Mouse (Mus musculus): ENCODE results near the gene Gm44502. TPM values are rescaled to one million over a fixed set of nuclear protein-coding genes. Genes with fewer than 3 reads are reported as not detected.

Gene Gm44502
- not detected for polyA plus RNA-seq (2017; shearing (Covaris generic))

DNA sequence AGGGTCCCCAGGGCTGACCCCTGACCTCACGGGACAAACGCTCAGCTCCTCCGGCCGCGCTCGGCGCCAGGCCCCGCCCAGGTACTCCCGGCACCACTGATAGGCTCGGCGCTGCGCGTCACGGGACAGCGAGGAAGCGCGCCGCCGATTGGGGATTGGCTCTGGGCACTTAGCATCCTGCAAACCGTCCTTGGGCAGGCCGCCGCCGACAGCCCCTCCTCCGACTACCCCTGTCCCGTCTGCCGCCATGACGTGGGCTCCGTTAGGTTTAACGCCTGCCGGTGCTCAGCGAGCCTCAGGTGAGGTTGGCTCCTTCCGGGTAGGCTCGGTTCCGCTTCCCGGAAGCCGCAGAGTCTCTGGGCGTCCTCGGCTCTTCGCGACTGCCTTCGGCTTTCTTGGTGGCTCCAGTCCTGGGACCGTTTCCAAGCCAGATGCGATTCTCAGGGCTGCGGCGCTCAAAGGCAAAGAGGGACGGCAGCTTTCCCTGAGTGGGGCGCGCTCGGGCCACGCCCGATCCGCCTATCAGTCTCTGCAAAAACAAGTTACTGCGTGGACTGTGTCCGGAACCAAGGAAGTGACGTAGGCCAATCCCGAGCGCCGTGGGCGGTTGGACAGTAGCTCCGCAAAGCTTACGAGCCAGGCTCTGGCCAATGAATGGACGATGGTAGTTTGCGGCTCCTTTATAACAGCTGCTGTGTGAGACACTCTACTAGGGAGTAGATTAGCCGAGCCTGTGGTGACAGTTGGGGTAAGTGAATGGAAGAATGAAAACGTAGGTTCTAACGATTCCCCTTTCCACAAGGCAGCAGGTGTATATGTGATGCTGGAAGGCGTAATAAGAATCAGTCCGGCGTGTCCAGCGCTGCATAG lies at the start of gene Gm44502, which contains the start of the genes C730034F03Rik and Chkb:
Gene Gm44502, minus strand, starts transcription at position 345 of the 870 bp plus-strand sequence.
Gene C730034F03Rik, plus strand, starts transcription at position 238 of the 870 bp plus-strand sequence.
Gene Chkb, minus strand, starts transcription at position 557 of the 870 bp plus-strand sequence.
- ATAC-seq = peak; percentile 92

DNA sequence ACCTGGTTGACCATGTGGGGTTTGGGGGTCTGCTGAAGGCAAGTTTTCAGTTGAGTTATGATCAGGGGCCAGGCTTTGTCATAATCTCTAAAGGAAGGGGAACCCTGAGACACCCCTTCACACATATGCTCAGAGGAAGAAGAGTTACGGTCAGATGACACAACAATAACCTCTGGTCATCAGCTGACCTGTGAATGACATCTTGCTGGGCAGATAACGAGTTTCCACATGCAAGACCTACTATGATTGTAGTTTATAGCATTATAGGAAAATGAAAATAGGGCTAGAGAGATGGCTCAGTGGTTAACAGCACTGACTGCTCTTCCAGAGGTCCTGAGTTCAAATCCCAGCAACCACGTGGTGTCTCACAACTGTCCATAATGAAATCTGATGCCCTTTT lies 49.1 kb upstream of the Gm44502 start:
- ATAC-seq = no peak

DNA sequence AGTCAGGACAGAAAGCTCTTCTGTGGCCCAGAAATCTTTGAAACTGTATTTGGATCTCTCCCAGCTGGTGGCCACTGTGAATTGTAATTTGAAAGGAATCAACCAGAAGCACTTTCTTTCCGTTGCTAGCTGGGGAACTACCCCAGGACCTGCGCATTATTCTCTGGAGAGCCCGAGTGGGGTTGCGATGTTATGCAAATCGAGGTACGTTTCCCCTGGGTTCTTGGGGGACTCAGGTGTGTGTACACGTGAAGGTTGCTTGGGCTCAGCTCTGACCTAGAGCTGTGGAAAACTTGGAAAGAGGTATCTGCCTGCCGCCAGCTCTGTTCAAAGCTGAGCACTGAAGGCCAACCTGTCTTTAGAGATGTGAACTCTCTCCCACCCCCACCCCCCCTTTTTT lies 48.3 kb upstream of the Gm44502 start:
- ATAC-seq = no peak

DNA sequence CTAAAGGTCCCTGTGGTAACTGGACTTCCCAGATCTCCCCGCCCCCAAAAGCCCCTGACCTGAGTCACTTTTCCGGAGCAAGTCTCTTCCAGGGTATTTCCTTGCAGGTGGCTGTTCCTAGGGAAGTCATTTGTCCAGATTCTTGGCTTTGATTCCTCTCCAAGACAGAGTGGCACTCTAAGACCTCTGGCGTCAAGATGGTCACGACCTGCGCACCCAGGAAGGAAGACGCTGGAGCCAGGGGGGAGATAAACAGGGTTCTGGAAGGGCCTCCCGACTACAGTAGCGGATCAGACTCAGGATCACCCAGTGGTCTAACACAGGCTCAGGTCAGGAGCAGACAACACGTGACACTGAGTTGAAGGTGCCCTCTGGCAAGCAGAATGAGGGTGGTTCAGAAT lies 47.6 kb upstream of the Gm44502 start, which contains the start of gene Arsa:
Gene Arsa, minus strand, starts transcription at position 335 of the 401 bp plus-strand sequence.
- ATAC-seq = no peak

DNA sequence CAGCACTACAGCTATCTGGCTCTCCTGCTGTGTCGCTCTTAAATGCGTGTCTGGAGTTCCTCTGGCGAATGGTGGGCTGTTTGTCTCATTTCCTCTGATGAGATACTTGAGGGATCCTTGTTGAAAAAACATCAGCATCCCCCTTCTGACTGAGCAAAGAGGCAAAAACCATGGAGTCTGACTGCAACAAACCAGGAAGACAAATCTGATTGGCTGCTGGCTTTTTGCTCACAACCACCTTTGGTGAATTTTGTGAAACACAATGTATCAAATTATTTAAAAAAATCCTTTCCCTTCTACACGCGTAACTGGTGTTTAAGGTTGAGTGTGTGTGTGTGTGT lies 46.9 kb upstream of the Gm44502 start:
- ATAC-seq = peak; percentile 36

DNA sequence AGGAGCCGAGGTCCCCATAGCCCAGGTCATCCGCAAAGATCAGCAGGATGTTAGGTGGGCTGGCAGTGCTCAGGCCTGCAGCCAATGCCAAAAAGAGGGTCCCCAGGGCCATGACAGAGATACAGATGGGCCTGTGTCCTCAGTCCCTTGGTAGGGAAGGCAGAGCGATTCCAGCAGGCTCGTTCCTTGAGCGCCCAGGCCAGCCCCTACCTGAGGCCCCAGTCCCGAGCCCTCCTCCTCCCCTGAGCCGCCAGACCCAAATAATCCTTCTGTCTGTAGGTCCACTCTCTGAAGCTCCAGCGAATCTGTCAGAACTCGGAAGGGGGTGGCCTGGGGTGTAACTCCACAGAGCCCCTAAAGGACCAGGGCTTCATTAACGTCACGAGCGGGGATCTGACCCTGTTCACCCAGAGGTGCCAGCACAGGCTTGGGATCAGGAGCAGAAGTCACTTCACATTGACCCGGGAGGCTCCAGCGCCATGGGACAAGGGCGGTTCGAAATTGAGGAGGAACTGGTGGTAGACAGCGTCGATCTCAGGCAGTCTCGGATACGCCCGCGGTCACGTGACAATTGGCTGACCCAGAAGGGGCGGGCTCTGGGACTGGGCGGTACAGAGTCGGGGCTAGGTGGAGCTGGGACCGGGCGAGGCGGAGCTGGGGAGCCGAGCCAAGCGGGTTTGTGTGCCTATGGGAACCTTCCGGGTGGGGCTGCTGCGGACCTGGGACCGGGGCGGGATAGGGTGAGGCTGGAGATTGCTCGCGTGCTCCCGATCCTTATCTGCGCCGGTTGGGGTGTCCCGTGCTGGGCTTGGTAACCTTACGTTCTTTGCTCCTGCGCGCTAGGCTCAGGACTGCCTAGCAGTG lies 46.3 kb upstream of the Gm44502 start:
- peak; percentile 99 for ATAC-seq

DNA sequence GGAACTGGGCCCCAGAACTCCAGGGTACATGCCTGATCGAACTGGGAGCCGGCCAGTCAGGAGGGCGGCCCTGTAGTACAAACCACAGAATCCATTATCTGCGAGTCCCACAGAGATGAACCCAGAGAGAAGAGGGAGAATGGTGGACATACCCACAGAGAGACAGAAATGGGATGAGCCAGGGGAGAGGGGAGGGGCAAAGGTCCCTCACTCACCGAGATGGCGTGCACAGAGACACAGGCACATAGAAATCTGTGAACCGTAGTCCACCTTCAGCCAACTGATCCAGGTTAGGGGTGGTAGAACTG lies 45.8 kb upstream of the Gm44502 start:
- no peak for ATAC-seq

DNA sequence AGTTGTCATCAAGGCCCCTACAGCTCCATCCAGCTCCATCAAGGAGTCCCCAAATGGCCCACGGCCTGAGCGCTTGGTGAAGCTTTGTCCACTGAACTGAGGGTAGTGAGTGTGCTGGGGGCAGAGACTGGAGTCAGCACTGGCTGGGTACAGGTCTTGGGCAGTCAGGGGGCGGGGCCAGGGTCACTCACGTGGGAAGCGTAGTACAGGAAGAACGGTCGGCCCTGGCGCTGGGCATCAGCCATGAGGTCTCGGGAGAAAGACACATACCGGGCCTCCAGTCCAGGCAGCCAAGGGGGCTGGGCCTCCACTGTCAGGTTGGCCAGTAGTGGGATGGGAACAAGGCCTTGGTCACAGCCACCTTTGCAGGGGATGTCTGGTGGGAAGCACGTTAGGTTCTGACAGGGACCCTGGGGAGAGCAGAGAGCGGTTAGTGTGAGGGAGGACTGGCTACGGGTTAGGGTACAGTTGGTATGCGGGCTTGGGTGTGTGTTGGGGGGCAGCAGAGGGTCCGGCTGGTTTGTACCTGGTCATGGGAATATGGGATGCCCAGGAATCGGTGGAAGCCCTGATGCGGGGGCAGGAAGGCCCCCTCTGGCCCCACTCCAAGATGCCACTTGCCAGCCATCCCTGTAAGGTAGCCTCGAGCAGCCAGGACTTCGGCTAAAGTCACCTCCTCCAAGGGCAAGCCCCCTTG lies 45.2 kb upstream of the Gm44502 start:
- ATAC-seq = no peak

DNA sequence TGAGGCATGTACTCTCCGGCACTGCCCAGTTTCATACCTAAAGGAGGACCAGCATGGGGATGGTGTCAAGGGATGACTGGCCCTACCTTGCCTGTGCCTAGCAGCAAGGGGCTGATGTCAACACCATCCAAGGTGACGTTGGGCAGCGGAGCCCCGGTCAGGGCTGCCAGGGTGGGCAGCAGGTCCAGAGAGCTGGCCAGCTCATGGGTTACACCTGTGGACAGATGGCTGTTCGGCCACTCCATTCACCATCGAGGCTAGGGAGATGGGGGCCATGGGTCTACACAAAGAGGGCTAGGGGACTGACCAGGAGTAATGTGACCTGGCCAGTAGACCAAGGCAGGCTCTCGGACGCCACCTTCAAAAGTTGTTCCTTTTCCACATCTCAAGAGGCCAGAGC lies 44.4 kb upstream of the Gm44502 start:
- ATAC-seq = no peak

DNA sequence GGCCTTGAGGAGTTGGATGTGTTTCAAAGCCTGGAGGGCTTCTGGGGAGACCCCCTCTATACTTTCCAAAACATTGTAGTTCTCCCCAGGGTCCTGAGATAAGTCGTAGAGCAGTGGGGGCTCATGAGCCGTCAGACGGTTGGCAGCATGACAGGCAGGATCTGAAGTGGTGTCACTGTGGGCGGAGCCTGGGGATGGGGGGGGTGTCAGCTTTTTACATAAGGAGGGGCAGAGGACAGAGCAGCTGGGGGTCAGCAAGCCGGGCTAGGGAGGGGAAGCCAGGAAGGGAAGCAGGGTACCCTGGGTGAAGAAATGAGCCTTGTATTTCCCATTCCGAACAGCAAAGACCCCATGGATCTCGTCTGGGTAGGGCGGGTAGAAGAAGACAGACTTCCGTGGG lies 43.9 kb upstream of the Gm44502 start:
- no peak for ATAC-seq

DNA sequence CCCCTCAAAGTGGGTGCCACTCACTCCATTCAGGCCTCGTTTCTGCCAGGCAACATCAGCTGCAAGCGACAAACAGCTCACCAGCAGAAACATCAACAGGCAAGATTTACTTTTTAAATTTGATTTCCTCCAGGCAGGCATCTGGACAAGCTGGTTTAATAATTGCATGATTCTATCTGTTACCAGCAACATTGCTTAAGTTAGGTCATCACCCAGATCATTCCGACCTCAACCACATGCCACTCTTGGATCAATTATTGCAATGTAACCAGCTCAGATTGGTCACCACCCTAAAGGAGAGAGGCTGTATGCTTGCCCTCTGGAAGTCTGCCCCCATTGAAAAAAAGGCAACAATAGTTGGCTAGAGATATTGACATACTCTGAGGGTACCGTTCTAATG lies 42.0 kb upstream of the Gm44502 start:
- no peak for ATAC-seq

DNA sequence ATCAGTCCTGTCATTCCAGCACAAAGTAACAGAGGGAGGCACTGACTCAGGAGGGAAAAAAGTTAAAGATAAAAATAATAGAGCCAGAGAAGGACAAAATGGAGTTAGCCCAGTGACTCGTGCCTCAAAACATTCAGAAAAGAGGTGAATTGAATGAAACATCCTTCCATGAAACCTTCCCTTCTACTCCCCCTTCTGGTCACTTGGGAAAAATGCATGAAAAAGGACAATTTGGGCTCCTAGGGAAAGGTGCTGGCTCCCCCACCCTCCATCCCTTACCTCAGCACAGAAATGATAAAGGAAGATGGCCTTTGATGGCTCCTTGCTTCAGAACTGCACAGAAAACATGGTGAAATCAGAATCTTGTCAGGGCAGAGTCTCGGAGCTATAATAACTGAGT lies 39.1 kb upstream of the Gm44502 start:
- no peak for ATAC-seq

DNA sequence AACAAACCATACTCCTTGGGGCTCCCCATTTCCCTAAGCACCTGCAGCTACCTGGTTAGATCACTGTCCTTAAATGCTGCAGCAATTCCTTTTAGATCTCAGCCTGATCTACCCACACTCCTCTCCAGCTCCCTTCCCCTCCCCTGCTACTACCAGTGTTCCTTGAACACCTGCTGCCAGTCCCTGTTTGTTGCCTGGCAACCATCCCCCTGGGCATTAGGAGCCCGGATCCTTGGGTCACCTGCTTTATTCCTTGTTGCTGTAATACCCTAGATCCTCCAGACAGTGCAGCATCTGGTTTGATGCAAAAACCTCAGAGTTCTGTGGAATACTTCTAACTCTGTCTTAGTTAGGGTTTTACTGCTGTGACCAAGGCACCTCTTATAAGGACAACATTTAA lies 35.6 kb upstream of the Gm44502 start:
- no peak for ATAC-seq

DNA sequence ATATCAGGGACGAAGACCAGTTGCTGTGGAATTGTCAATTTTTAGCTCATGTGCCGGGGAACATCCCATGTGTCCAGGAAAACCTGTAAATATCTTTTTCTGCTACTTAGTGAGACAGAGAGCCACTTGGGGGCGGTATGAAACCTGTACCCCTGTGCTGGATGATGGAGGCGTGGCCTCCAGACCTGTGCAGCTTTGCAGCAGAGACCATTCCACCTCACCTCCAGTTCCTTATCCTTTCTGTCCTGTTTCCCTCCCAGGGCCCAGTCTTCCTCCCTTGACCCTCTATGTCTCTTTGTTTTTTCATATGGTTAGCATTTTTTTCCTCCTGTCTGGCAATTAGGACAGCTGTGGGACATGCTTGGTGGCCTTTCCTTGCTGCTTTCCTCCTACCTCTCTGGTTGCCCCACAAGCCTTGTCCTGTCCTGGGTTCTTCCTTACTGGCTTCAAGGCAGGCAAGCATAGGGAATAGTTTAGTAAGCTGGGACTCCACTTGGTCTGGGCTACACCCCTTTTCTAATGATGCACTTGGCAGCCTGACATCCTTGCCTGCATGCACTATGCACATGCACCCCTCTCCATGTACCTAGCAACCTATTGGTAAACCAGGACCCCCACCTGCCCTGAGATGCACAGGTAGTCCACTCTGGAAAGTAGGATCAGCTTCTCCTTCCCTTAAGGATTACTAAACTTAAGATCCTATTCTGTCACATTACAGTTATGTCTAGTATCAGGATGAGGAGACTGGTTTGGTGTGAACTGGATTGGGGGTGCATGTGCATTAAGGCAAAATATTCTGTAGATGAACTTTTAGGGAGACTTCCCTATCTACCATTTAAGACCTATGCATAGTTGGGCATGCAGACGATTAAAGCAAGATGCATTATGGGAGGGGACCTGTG lies 34.1 kb upstream of the Gm44502 start:
- ATAC-seq = no peak

DNA sequence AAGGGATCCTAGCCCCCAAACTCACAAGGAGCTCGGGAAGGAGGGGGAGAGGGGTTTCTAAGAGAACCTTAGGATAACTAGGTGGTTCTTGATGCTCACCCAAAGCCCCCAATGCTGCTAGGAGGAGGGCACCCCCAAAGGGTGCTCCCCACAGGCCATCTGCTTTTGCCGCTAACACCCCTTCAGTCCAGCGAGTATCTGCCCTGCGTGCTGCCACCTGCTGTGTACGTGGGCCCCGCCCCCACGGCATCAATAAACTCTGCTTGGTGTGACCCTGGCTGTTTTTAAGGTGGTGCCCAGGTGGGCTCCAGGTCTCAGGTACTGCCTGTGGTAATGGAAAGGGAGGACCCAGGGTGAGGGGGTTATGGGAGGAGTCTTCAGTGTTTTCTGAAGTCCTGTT lies 32.7 kb upstream of the Gm44502 start:
- no peak for ATAC-seq

DNA sequence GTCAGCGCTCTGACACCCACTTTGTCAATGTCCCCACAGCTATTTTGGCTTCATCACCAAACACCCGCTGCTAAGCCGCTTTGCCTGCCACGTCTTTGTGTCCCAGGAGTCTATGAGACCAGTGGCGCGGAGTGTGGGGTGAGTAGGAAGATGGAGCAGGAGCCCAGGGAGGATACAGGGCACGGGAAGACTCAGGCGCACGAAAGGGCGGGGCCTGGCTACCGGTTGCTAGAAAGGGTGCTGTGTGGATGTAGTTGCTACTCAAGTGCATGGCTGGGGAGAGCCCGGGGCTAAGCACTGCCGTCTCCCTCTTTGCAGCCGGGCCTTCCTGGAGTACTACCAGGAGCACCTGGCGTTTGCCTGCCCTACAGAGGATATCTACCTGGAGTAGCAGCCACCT lies 31.8 kb upstream of the Gm44502 start:
- ATAC-seq = no peak

DNA sequence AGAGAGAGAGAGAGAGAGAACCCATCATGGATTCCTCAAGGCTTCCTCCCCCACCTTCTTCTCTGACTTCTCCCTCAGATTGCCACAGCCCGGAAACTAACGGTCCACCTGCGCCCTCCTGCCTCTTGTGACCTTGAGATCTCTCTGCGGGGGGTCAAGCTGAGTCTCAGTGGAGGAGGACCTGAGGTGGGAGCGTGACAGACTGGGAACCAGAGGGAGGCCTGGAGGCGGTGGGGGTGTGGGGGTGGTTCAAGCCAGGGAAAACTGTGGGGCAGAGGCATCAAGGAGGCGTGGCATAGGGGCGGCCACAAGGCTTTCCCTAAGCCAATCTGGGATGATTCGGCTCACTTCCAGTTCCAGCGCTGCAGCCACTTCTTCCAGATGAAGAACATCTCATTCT lies 30.8 kb upstream of the Gm44502 start:
- no peak for ATAC-seq

DNA sequence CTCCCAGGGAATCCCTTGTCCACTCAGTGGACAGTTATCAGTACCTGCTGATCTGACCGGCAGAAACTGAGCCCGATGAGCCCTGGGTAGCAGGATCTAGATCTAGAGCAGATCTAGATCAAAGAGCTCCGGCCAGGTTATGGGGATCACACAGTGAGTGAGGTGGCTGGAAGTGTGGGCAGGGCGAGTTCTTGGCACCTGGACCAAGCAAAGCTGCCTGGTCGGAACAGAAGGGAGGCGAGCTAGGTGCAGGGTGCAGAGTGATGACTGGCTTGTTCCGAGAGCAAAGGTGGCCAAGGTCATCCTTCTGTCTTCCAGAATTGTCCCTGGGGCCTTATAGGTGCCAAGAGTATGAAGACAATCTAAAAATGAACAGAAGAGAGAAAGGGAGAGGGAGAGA lies 30.3 kb upstream of the Gm44502 start:
- no peak for ATAC-seq

DNA sequence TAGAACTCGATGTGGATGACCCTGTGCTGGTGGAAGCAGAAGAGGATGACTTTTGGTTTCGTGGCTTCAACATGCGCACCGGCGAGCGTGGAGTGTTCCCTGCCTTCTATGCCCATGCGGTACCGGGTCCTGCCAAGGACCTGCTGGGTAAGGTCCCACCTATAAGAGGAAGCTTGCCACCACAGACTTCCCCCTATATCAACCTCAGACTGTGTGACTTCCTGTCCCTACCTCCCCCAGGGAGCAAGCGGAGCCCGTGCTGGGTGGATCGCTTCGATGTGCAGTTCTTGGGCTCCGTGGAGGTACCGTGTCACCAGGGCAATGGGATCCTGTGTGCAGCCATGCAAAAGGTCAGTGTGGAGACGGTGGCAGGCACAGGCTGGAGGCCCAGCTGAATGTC lies 29.4 kb upstream of the Gm44502 start:
- peak; percentile 57 for ATAC-seq

DNA sequence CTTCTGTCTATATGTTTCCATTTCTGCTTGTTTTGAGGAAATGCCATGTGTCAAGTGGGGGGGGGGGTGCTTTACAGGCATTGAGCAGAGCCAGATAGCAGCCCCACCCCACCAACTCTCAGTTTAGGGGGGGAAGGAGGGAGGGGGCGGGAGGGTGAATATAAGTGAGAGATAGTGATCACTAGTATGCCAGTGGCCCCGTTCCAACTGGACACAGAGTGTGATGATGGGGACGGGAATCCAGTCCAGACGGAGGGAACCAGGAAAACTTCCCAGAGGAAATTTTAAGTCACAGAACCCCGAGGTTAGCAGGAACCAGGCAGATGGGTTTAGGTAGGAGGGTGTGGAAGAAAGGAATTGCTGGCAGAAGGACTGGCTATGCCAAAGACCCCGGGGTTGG lies 26.1 kb upstream of the Gm44502 start:
- ATAC-seq = no peak

DNA sequence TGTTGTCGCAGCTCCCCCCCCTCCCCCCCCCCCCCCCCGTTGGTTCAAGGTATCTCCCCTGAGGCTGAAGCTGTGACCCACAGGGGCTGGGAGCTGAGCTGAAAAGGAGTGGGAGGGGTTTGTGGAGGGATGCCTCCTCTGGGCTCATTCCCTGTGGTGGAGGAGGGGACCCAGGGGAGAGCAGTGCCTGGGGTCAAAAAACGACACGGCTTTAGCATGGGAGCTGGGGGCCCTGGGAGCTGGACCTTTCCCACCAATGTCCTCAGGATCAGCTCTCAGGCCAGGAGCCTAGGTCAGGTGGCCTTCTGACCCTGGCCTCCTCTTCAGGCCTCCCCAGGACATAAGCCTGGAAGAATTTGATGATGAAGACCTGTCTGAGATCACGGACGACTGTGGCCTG lies 25.4 kb upstream of the Gm44502 start:
- no peak for ATAC-seq

DNA sequence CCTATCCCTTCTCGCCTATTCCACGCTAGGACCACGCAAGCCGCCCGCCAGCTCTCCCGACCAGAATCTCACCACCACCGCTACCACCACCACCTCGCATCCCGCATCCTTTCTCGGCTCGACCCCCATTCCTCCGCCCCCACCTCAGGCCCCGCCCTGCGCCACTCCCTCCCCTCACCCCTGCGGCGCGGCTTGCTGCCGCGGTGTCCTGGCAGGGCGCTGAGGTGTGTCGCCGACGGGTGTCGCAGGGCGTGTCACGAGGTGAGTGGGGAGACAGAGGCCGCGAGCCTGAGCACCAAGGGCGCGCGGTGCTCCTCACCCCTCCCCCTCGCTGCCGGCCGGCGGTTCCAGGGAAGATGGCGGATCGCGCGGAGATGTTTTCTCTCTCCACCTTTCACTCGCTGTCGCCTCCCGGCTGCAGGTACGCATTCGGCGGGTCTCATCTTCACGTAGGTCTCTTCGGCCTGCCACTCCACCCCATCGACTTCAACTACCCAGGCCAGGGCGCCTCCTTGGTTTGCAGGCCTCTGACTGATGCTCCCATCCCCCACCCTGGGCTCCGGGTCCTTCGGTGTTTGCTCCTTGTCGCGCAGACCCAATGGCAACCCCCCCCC lies 24.5 kb upstream of the Gm44502 start, which contains the start of gene Mapk8ip2:
Gene Mapk8ip2, plus strand, starts transcription at position 49 of the 614 bp plus-strand sequence.
- no peak for ATAC-seq
